Mouse (Mus musculus): ENCODE measurements around the gene Tgfbr3l. TPM values are rescaled to one million over a fixed set of nuclear protein-coding genes. Genes with fewer than 3 reads are reported as not detected.

Gene Tgfbr3l
- polyA plus RNA-seq, 1 experiment from 2014 or later = 4.2 TPM

- no peaks in the 10 kb centered on the region for H3K9me3 ChIP-seq
- no peaks in the 10 kb centered on the region for H3K4me1 ChIP-seq
- no peak overlapping the region for H3K9ac ChIP-seq
- H3K4me3 ChIP-seq = no peak overlapping the region
- 92% methylated on average over 5 of the region's 5 CpGs for WGBS
- H3K27ac ChIP-seq = no peak overlapping the region
- no peak overlapping the region for H3K4me2 ChIP-seq
- H3K36me3 ChIP-seq = peaks cover 85% of the 10 kb centered on the region
- ATAC-seq (ENCODE audit: insufficient number of reproducible peaks, low FRiP score, low TSS enrichment, low read depth) = no peak
- no peaks in the 10 kb centered on the region for H3K27me3 ChIP-seq
Observed at GRCm38 (mm10) chr8:4292738-4293137, 44.7 kb downstream of the Tgfbr3l start.

- no peak overlapping the region for H3K27ac ChIP-seq
- no peaks in the 10 kb centered on the region for H3K9me3 ChIP-seq
- H3K27me3 ChIP-seq = no peaks in the 10 kb centered on the region
- WGBS = 91% methylated on average over 4 of the region's 4 CpGs
- H3K4me2 ChIP-seq = no peak overlapping the region
- H3K36me3 ChIP-seq = peaks cover 88% of the 10 kb centered on the region
- no peak overlapping the region for H3K9ac ChIP-seq
- no peaks in the 10 kb centered on the region for H3K4me1 ChIP-seq
- no peak overlapping the region for H3K4me3 ChIP-seq
- no peak for ATAC-seq (ENCODE audit: insufficient number of reproducible peaks, low FRiP score, low TSS enrichment, low read depth)
Observed at GRCm38 (mm10) chr8:4297822-4298221, 49.8 kb downstream of the Tgfbr3l start.

Other genes with a start within 250 kb of the Tgfbr3l start
- gene Cd209f, start 142.4 kb upstream of the Tgfbr3l start, polyA plus RNA-seq (2015; fragmentation: Nextera tagmentation; extraction: Ambion mirVana) = not detected in 2 replicates
- gene Cd209g, start 114.1 kb upstream of the Tgfbr3l start, polyA plus RNA-seq (2015; fragmentation: Nextera tagmentation; extraction: Ambion mirVana) = not detected in 2 replicates
- 28.7 and 30.1 TPM in 2 replicates for gene Evi5l, start 81.6 kb upstream of the Tgfbr3l start, polyA plus RNA-seq (2015; fragmentation: Nextera tagmentation; extraction: Ambion mirVana)
- gene Prr36, start 30.8 kb upstream of the Tgfbr3l start, polyA plus RNA-seq (2015; fragmentation: Nextera tagmentation; extraction: Ambion mirVana) = 0.73 and 0.86 TPM in 2 replicates
- 2.3 TPM in 2 replicates for gene Lrrc8e, start 21.4 kb upstream of the Tgfbr3l start, polyA plus RNA-seq (2015; fragmentation: Nextera tagmentation; extraction: Ambion mirVana)
- gene Map2k7, start 9.5 kb upstream of the Tgfbr3l start, polyA plus RNA-seq (2015; fragmentation: Nextera tagmentation; extraction: Ambion mirVana) = 25.1 and 27.1 TPM in 2 replicates
- 0.90 and 1.4 TPM in 2 replicates for gene Gm49320, start 9.3 kb upstream of the Tgfbr3l start, polyA plus RNA-seq (2015; fragmentation: Nextera tagmentation; extraction: Ambion mirVana)
- gene Snapc2, start 4.9 kb downstream of the Tgfbr3l start, polyA plus RNA-seq (2015; fragmentation: Nextera tagmentation; extraction: Ambion mirVana) = 50.6 and 55.9 TPM in 2 replicates
- gene Ctxn1, start 11.1 kb downstream of the Tgfbr3l start, polyA plus RNA-seq (2015; fragmentation: Nextera tagmentation; extraction: Ambion mirVana) = 46.2 and 49.8 TPM in 2 replicates
- 52.0 and 52.9 TPM in 2 replicates for gene Timm44, start 27.7 kb downstream of the Tgfbr3l start, polyA plus RNA-seq (2015; fragmentation: Nextera tagmentation; extraction: Ambion mirVana)
- gene Ccl25, start 77.0 kb downstream of the Tgfbr3l start, polyA plus RNA-seq (2015; fragmentation: Nextera tagmentation; extraction: Ambion mirVana) = 13.5 and 13.7 TPM in 2 replicates
- 209 and 215 TPM in 2 replicates for gene Elavl1, start 77.2 kb downstream of the Tgfbr3l start, polyA plus RNA-seq (2015; fragmentation: Nextera tagmentation; extraction: Ambion mirVana)
- gene Cers4, start 244.8 kb downstream of the Tgfbr3l start, polyA plus RNA-seq (2015; fragmentation: Nextera tagmentation; extraction: Ambion mirVana) = 14.7 and 15.3 TPM in 2 replicates